Mouse (Mus musculus) ovary, postnatal 10 days (tissue): ENCODE data around the gene Frmpd1.

Experiments
- DNase-seq: peaks from one replicate; pipeline ENCODE4 v3.0.0; 2022; ENCODE audit warnings: low spot score

Frmpd1 gene

DNA sequence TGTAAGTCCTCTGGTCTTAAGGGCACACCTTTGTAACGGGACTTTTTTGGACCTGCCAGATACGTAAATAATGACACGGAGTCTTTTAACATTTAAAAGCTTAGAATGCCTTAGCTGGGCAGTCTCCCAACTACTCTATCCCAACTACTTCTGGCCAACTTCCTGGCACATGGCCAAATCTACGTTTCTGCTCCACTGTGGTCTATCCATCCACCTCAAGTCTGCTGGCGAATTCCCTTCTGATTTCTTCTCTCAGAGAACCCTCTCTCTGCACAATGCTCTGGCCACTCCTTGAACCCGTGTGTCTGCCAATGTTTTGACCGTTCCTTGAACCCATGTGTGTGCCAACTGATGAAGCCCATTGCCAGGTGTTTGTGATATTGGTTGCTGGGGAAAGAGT, 146.5 kb downstream of the Frmpd1 start:
- no peak for DNase-seq

DNA sequence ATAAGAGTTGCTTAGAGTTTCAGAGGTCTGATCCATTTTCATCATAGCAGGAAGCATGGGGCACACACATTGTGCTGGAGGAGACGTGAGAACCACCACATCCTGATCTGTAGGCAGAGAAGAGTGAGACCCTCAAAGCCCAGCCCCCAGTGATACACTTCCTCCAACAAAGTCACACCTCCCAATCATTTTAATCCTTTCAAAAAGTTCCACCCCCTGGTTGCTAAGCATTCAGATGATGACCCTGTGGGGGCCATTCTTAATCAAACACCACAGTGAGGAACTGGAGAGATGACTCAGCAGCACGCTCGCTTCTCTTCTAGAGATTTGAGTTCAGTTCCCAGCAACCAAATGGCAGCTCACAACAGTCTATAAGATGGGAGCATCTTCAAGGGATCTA, 147.8 kb downstream of the Frmpd1 start:
- no peak for DNase-seq
